Mouse (Mus musculus) olfactory bulb, adult 2 months (tissue): ENCODE data around the gene Thpo. TPM values are rescaled to one million over a fixed set of nuclear protein-coding genes. Genes with fewer than 3 reads are reported as not detected.

Experiments
- H3K27ac ChIP-seq: fragments of 200-500 bp; 2 replicates; pipeline ENCODE4 v1.5.1; 2012; ENCODE audit warnings: low read depth, low read length; ENCODE audit not compliant: insufficient read depth
- H3K4me1 ChIP-seq: fragments of 200-500 bp; 2 replicates; pipeline ENCODE4 v1.6.1; 2012; ENCODE audit warnings: low read length; ENCODE audit not compliant: control insufficient read depth, insufficient read depth
- H3K4me3 ChIP-seq: fragments of 200-500 bp; 2 replicates; pipeline ENCODE4 v1.5.1; 2012; ENCODE audit warnings: mild to moderate bottlenecking, low read depth, low read length, moderate library complexity; ENCODE audit not compliant: insufficient read depth
- CTCF ChIP-seq: fragments of 200-500 bp; IDR thresholded peaks from 2 replicates; pipeline ENCODE4 v1.5.1; 2012; ENCODE audit warnings: low read depth, mild to moderate bottlenecking, low read length, moderate library complexity; ENCODE audit not compliant: insufficient read depth
- POLR2A ChIP-seq: fragments of 200-500 bp; IDR thresholded peaks from 2 replicates; pipeline ENCODE4 v1.6.1; 2012; ENCODE audit warnings: mild to moderate bottlenecking, low read depth, low read length, moderate library complexity; ENCODE audit not compliant: insufficient read depth
- WGBS: fragments of 180-500 bp; shearing (Covaris S2); methylation state at CpG from one replicate; pipeline ENCODE4 v1.1.7; 2018; 5-methylcytosine and 5-hydroxymethylcytosine counted together
- polyA plus RNA-seq: library from polyadenylated mRNA; stranded (reverse); fragments of >200 nt; gene quantifications from 2 replicates; pipeline ENCODE4 v1.2.4, GENCODE M21; 2012; ENCODE audit warnings: low replicate concordance; ENCODE audit not compliant: missing spikeins, insufficient read depth, insufficient read length

The Thpo gene
- polyA plus RNA-seq = not detected in 2 replicates

DNA sequence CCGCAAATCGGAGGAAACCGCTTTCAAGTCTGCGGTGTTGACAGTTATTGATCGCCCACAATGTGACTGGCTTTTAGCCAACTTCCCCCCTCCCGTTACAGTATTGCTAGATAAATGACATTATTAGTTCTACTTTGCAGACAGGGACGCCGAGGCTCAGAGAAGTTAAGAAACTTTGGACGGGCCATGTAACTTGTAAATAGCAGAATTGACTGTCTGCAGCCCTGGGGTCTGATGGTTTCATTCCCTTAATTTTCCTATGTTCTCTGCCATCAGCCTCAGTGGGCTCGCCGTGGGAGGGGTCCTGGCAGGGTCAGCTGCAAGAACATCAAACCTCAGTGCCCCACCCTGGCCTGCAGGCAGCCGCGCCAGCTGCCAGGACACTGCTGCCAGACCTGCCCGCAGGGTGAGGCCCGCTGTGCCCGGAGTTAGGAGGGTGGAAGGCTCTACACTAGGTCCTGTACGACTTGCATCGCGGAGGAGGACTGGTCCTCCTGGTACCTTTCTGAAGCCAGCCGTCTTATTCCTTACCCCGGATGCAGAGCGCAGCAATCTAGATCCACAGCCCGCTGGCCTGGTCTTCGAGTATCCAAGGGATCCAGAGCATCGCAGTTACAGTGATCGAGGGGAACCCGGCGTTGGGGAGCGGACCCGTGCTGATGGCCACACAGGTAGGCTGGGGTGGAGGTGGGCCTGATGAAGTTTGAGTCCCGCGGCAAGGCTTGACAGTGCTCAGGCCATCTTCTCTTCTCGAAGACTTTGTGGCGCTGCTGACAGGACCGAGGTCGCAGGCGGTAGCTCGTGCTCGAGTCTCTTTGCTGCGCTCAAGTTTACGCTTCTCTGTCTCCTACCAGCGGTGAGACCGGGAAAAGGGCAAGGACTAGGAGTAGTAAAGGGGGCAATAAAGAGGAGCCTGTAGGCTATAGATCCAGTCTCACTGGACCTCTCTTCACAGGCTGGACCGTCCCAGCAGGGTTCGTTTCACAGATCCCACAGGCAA is at the start of gene Thpo:
Thpo (minus strand) TSS at position 781 of the 1,000 bp plus-strand sequence.
- peak within 1 kb of the TSS; percentile 64 for H3K4me3 ChIP-seq
- peaks cover 12% of the 10 kb centered on the region for H3K4me1 ChIP-seq
- no peak within 1 kb of the TSS for H3K27ac ChIP-seq
- 12% methylated on average over 45 of the region's 45 CpGs for WGBS
- TF ChIP-seq POLR2A (no peak), CTCF (no peak)

GRCm38 (mm10) chr16:20783891-20784290 is 49.6 kb upstream of the Thpo start:
- H3K27ac ChIP-seq = no peak overlapping the region
- 93% methylated on average over 2 of the region's 2 CpGs for WGBS
- no peaks in the 10 kb centered on the region for H3K4me1 ChIP-seq
- TF ChIP-seq POLR2A (no peak), CTCF (no peak)
- no peak overlapping the region for H3K4me3 ChIP-seq

DNA sequence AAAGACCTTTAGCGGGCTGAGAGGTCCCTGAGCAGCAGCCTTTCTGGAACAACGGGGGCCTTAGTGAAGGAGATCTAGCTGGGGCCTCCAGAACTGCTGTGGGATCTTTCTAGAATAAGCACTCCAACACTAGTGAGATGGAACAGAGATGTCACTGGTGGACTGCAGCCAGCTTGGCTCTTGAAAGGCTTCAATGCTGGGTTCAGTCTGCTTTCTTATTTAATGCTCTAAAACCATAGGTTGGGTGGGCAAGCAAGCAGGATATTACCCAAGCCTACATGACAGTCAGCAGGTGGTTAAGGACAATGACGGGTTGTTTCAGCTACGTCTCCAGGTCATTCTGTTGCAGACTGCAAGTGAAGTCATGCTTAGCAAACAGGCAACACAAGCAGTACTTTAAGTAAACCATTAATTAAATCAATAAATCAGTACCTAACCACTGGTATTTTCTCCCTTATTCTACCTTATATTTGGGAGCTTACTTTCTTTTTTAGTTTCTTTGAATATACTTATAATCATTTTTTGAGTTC is 46.9 kb upstream of the Thpo start:
- Histone ChIP-seq H3K27ac (no peak overlapping the region), H3K4me1 (no peaks in the 10 kb centered on the region), H3K4me3 (no peak overlapping the region)
- no peak for TF ChIP-seq CTCF
- no peak for TF ChIP-seq POLR2A
- 74% methylated on average over 4 of the region's 4 CpGs for WGBS

DNA sequence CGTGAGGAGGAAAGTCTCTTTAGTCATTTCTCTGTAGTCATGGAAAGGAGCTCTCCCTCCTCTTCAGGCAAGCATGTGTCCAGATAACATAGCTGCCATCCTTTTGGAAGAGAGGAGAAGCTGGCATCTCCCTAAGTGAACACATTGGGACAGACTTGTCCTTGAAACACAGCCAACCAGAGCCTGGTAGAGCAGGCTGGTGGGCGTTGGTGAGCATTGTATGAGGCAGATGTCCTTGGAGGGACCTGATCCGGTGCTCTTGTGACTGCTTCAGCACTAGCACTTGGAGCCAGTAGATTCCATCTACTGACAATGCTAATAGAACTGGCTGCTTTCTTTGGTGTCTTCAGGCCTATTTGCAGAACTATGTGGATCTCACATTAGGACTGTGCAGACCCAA is 45.5 kb upstream of the Thpo start:
- H3K4me1 ChIP-seq = no peaks in the 10 kb centered on the region
- no peak overlapping the region for H3K4me3 ChIP-seq
- TF ChIP-seq CTCF = no peak
- no peak for TF ChIP-seq POLR2A
- H3K27ac ChIP-seq = no peak overlapping the region
- 84% methylated on average over 3 of the region's 3 CpGs for WGBS

DNA sequence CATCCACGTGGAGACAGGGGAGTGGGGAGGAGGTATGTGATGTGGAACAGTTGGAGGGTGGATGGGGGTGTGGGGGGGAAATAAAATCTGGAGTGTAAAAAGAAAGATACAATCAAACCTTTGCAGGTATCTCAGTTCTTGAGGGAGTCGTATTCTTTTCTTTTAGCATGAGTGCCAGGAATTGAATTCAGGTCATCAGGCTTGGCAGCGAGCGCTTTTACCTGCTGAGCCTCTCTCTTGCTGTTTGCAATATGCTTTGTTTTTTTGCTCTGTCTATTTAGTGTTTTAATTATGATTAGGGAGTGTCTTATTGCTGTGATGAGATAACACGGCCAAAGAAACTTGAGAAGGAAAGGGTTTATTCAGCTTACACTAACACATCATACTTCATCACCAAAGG is 40.7 kb upstream of the Thpo start:
- Histone ChIP-seq H3K4me3 (no peak overlapping the region), H3K27ac (no peak overlapping the region), H3K4me1 (no peaks in the 10 kb centered on the region)
- TF ChIP-seq CTCF (no peak), POLR2A (no peak)
- WGBS = 81% methylated on average over 5 of the region's 5 CpGs

DNA sequence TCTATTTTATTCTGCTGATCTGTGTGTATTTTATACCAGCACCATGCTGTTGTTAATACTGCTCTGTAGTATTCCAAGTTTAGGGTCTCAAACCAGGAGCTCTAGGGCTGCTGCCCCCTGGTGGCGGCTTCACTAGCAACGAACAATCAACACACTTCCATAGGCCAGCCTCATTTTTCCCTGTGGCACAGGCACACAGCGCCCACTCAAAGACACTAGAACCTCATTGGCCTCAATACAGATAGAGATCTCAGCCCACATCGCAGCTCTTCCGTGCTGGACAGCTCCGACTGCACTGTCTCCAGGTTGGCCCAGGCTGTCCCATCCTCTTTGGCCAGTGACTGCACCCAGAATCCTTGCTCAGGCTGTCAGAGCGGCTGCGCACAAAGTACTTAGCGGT is 30.9 kb upstream of the Thpo start:
- TF ChIP-seq CTCF (0 out of 2 replicates have a peak, but pooled peaks have one; percentile 27), POLR2A (no peak)
- no peak overlapping the region for H3K4me3 ChIP-seq
- no peaks in the 10 kb centered on the region for H3K4me1 ChIP-seq
- WGBS = 50% methylated on average over 9 of the region's 9 CpGs
- no peak overlapping the region for H3K27ac ChIP-seq

GRCm38 (mm10) chr16:20761681-20762080 is 27.4 kb upstream of the Thpo start:
- no peaks in the 10 kb centered on the region for H3K4me1 ChIP-seq
- H3K27ac ChIP-seq = no peak overlapping the region
- 7% methylated on average over 3 of the region's 3 CpGs for WGBS
- no peak overlapping the region for H3K4me3 ChIP-seq
- TF ChIP-seq CTCF = no peak
- no peak for TF ChIP-seq POLR2A

GRCm38 (mm10) chr16:20757385-20757784 is 23.1 kb upstream of the Thpo start:
- WGBS = 64% methylated on average over 1 of the region's 1 CpGs
- no peak overlapping the region for H3K4me3 ChIP-seq
- TF ChIP-seq POLR2A (no peak), CTCF (no peak)
- no peaks in the 10 kb centered on the region for H3K4me1 ChIP-seq
- H3K27ac ChIP-seq = no peak overlapping the region

DNA sequence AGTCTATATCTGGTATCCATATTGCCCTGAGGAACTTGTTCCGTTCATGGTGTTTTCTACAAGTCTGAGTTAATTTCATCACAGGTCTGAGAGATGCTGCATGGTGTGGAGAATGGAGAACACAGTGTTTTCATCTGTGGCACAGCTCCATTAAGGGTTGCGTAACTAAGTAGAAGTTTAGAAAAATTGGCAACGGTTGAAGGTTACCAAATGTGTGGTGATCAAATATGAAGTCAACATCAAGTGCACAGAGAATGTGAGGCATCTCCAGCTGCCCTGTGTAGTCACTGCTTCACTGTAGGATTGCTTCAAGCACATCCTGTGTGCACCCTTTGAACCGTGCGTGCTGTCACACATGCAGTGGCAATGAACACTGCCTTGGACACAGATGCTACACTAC is 21.7 kb upstream of the Thpo start:
- 95% methylated on average over 5 of the region's 5 CpGs for WGBS
- TF ChIP-seq POLR2A = no peak
- TF ChIP-seq CTCF = no peak
- no peak overlapping the region for H3K27ac ChIP-seq

More for the DNA sequence above, 21.7 kb upstream of the Thpo start:
- no peaks in the 10 kb centered on the region for H3K4me1 ChIP-seq
- no peak overlapping the region for H3K4me3 ChIP-seq
